Mouse (Mus musculus) MEL (cell line): Measurements from ENCODE around the gene Rad51b. TPM values are rescaled to one million over a fixed set of nuclear protein-coding genes. Genes with fewer than 3 reads are reported as not detected.

Experiments
- DNase-seq: peaks from one replicate; pipeline ENCODE4 v3.0.0; 2011; ENCODE audit warnings: low read depth, low spot score
- H3K27ac ChIP-seq: 2 replicates; pipeline ENCODE4 v1.5.1; 2012; ENCODE audit warnings: low read depth, mild to moderate bottlenecking, control low read depth, low read length, moderate library complexity; ENCODE audit not compliant: control insufficient read depth
- H3K27me3 ChIP-seq, 2 experiments: fragments of 150-350 bp in 1 of 2; sonication (generic) in 1 of 2; 2 replicates each; pipeline ENCODE4 v1.6.1; 2012; ENCODE audit warnings: low read length in 2 of 2, mild to moderate bottlenecking in 2 of 2, improper control_type of control experiment in 1 of 2, moderate library complexity in 1 of 2; ENCODE audit not compliant: insufficient read depth in 2 of 2, control insufficient read depth in 1 of 2
- H3K36me3 ChIP-seq, 2 experiments: 2 replicates each; pipeline ENCODE4 v1.6.1; 2012 to 2014; ENCODE audit warnings: low read length in 2 of 2, improper control_type of control experiment in 1 of 2, inconsistent platforms in 1 of 2, mild to moderate bottlenecking in 1 of 2; ENCODE audit not compliant: insufficient read depth in 2 of 2, control insufficient read depth in 1 of 2
- H3K4me1 ChIP-seq, 2 experiments: fragments of 150-350 bp in 1 of 2; sonication (generic) in 1 of 2; 2 replicates each; pipeline ENCODE4 v1.6.1; 2012; ENCODE audit warnings: low read length in 2 of 2, improper control_type of control experiment in 1 of 2, mild to moderate bottlenecking in 1 of 2; ENCODE audit not compliant: insufficient read depth in 2 of 2, control insufficient read depth in 1 of 2
- H3K4me3 ChIP-seq, 2 experiments: fragments of 150-350 bp in 1 of 2; sonication (generic) in 1 of 2; 2 replicates each; pipeline ENCODE4 v1.5.1; 2012; ENCODE audit warnings: low read depth in 2 of 2, low read length in 2 of 2, mild to moderate bottlenecking in 2 of 2, moderate library complexity in 2 of 2, control low read depth in 1 of 2, improper control_type of control experiment in 1 of 2; ENCODE audit not compliant: control insufficient read depth in 1 of 2, insufficient read depth in 1 of 2
- H3K79me2 ChIP-seq: 2 replicates; pipeline ENCODE4 v1.6.1; 2012; ENCODE audit warnings: mild to moderate bottlenecking, low read length, moderate library complexity; ENCODE audit not compliant: control insufficient read depth, poor library complexity, insufficient read depth
- H3K9ac ChIP-seq: 2 replicates; pipeline ENCODE4 v1.6.1; 2012; ENCODE audit warnings: low read depth, mild to moderate bottlenecking, control low read depth, low read length, moderate library complexity; ENCODE audit not compliant: control insufficient read depth, poor library complexity, severe bottlenecking
- H3K9me3 ChIP-seq: fragments of 150-350 bp; sonication (generic); replicated peaks from 2 replicates; pipeline ENCODE4 v1.6.1; 2012; ENCODE audit warnings: mild to moderate bottlenecking, low read length, improper control_type of control experiment, moderate library complexity; ENCODE audit not compliant: insufficient read depth
- BHLHE40 ChIP-seq: IDR thresholded peaks from 2 replicates; pipeline ENCODE4 v1.6.1; 2012; ENCODE audit warnings: low read depth, mild to moderate bottlenecking, inconsistent platforms, low read length, improper control_type of control experiment, borderline replicate concordance
- E2F4 ChIP-seq: IDR thresholded peaks from 2 replicates; pipeline ENCODE4 v1.6.1; 2011; ENCODE audit warnings: low read depth, low read length, improper control_type of control experiment, borderline replicate concordance
- ELF1 ChIP-seq: IDR thresholded peaks from 2 replicates; pipeline ENCODE4 v1.6.1; 2014; ENCODE audit warnings: low read depth, mild to moderate bottlenecking, inconsistent platforms, low read length, improper control_type of control experiment, moderate library complexity
- EP300 ChIP-seq, 2 experiments: IDR thresholded peaks; 2 replicates each; pipeline ENCODE4 v1.6.1; 2011; ENCODE audit warnings: improper control_type of control experiment in 2 of 2, low read length in 2 of 2, low read depth in 1 of 2, mild to moderate bottlenecking in 1 of 2
- ETS1 ChIP-seq: IDR thresholded peaks from 2 replicates; pipeline ENCODE4 v1.6.1; 2012; ENCODE audit warnings: low read depth, mild to moderate bottlenecking, inconsistent platforms, low read length, improper control_type of control experiment, moderate library complexity
- GABPA ChIP-seq: IDR thresholded peaks from 2 replicates; pipeline ENCODE4 v1.6.1; 2012; ENCODE audit warnings: low read depth, mild to moderate bottlenecking, inconsistent platforms, low read length, improper control_type of control experiment, moderate library complexity
- GATA1 ChIP-seq: IDR thresholded peaks from 2 replicates; pipeline ENCODE4 v1.6.1; 2011; ENCODE audit warnings: low read depth, low read length, improper control_type of control experiment
- HCFC1 ChIP-seq: IDR thresholded peaks from 2 replicates; pipeline ENCODE4 v1.6.1; 2012; ENCODE audit warnings: low read depth, mild to moderate bottlenecking, inconsistent platforms, low read length, improper control_type of control experiment, moderate library complexity
- JUND ChIP-seq: IDR thresholded peaks from 2 replicates; pipeline ENCODE4 v1.6.1; 2011; ENCODE audit warnings: low read depth, mild to moderate bottlenecking, improper control_type of control experiment, low read length
- MAX ChIP-seq: IDR thresholded peaks from 2 replicates; pipeline ENCODE4 v1.6.1; 2011; ENCODE audit warnings: low read length, improper control_type of control experiment
- MXI1 ChIP-seq: IDR thresholded peaks from 2 replicates; pipeline ENCODE4 v1.6.1; 2011; ENCODE audit warnings: mild to moderate bottlenecking, low read depth, low read length, improper control_type of control experiment
- NRF1 ChIP-seq: IDR thresholded peaks from 2 replicates; pipeline ENCODE4 v1.6.1; 2014; ENCODE audit warnings: low read depth, mild to moderate bottlenecking, inconsistent platforms, low read length, improper control_type of control experiment, moderate library complexity; ENCODE audit not compliant: poor library complexity, insufficient read depth, severe bottlenecking
- TAL1 ChIP-seq: IDR thresholded peaks from 2 replicates; pipeline ENCODE4 v1.6.1; 2012; ENCODE audit warnings: mild to moderate bottlenecking, inconsistent platforms, low read length, moderate library complexity, mixed read lengths
- TCF12 ChIP-seq: IDR thresholded peaks from 2 replicates; pipeline ENCODE4 v1.6.1; 2014; ENCODE audit warnings: low read depth, mild to moderate bottlenecking, inconsistent platforms, low read length, improper control_type of control experiment, moderate library complexity
- UBTF ChIP-seq: IDR thresholded peaks from 2 replicates; pipeline ENCODE4 v1.6.1; 2012; ENCODE audit warnings: low read depth, mild to moderate bottlenecking, inconsistent platforms, low read length, improper control_type of control experiment, moderate library complexity, borderline replicate concordance; ENCODE audit not compliant: insufficient read depth
- USF1 ChIP-seq: IDR thresholded peaks from 2 replicates; pipeline ENCODE4 v1.6.1; 2014; ENCODE audit warnings: low read depth, mild to moderate bottlenecking, inconsistent platforms, low read length, improper control_type of control experiment, moderate library complexity
- ZC3H11A ChIP-seq: IDR thresholded peaks from 2 replicates; pipeline ENCODE4 v1.6.1; 2012; ENCODE audit warnings: low read depth, mild to moderate bottlenecking, inconsistent platforms, low read length, improper control_type of control experiment
- polyA plus RNA-seq, 2 experiments: library from polyadenylated mRNA; stranded (reverse) in 1 of 2; unstranded in 1 of 2; fragments of >175 nt in 1 of 2; fragments of >200 nt in 1 of 2; gene quantifications; 2 replicates each; pipeline versions ENCODE4 v1.2.1 to v1.2.4; 2012; ENCODE audit warnings: low replicate concordance in 2 of 2, low read depth in 1 of 2; ENCODE audit not compliant: insufficient read length in 2 of 2, insufficient read depth in 1 of 2, missing spikeins in 1 of 2
- total RNA-seq: library from RNA; depleted of rRNA; stranded (reverse); fragments of 300-350 nt; gene quantifications from 2 replicates; pipeline ENCODE4 v1.2.3, GENCODE M21; 2012

The Rad51b gene
- total and polyA plus RNA-seq, 3 experiments, result 3.6 to 5.7 TPM; not detected in 1

DNA sequence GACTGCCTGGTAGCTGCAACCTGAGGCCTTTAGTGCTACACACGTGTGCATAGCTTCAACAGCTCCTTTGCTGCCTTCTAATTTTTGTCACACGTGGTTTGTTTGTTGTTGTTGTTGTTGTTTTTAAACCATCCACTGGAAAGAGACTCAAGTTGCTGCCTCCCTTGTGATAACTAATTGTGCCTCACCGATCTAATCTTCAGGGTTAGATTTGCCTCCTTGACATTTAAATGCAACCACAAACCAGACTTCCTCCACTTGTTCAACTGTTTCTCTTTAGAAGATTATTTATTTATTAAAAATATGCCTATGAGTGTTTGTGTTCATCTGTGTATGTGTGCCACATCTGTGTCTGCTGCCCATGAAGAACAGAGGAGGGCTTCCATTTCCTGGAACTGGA lies 84.4 kb downstream of the Rad51b start:
- peak overlapping the region; percentile 12; the same call in 1 of the 2 replicates for H3K27ac ChIP-seq
- H3K4me3 ChIP-seq, result no peak overlapping the region
- no peaks in the 10 kb centered on the region for H3K79me2 ChIP-seq
- peaks cover 13 to 16% of the 10 kb centered on the region in 2 experiments for H3K4me1 ChIP-seq
- H3K9ac ChIP-seq, result no peak overlapping the region
- no peak for TF ChIP-seq ELF1
- no peak for TF ChIP-seq UBTF
- TF ChIP-seq EP300 (IDR thresholded peaks at IDR 0.05; ENCODE audit: low read depth in 1 of 2, low read length in 2 of 2), result 0 out of 4 replicates have a peak, but pooled peaks of 1 of the 2 experiments have one; percentile 9
- TF ChIP-seq GATA1, result peak; percentile 22; the same call in 1 of the 2 replicates
- no peak for TF ChIP-seq BHLHE40
- TF ChIP-seq MXI1, result no peak
- TF ChIP-seq MAX, result no peak
- no peak for TF ChIP-seq E2F4
- H3K9me3 ChIP-seq, result no peaks in the 10 kb centered on the region
- peak; percentile 14 for DNase-seq
- no peaks in the 10 kb centered on the region for H3K27me3 ChIP-seq
- peaks cover 0 to 20% of the 10 kb centered on the region in 2 experiments; a peak in 2 of 4 replicates for H3K36me3 ChIP-seq

DNA sequence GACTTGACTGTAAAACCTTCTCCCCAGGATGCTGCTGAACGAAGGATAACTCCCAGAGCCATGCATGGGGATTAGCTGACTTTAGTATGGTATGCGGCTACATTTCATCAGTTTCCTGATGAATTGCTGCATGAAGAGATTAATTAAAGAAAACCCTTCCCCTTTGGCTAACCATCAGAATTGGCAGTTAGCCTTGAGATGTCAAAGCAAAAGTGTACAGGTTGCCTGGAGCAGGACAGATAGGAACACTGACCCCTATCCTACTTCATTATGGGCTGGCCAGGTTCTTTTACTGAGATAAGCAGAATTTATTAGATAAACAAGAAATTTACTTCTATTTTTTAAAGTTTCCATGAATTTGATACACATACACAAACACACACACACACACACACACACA lies 85.3 kb downstream of the Rad51b start:
- no peaks in the 10 kb centered on the region for H3K9me3 ChIP-seq
- H3K27me3 ChIP-seq, result no peaks in the 10 kb centered on the region
- peak; percentile 18; the same call in 1 of the 2 replicates for TF ChIP-seq TAL1
- no peak for TF ChIP-seq JUND
- TF ChIP-seq GATA1, result peak; percentile 60
- no peak for TF ChIP-seq GABPA
- TF ChIP-seq TCF12, result peak; percentile 76; the same call in 1 of the 2 replicates
- TF ChIP-seq ETS1, result peak; percentile 41; the same call in 1 of the 2 replicates
- TF ChIP-seq USF1, result no peak
- TF ChIP-seq EP300 (IDR thresholded peaks at IDR 0.05; ENCODE audit: low read depth in 1 of 2, low read length in 2 of 2), result peak; percentile 70
- TF ChIP-seq HCFC1, result no peak
- H3K9ac ChIP-seq, result no peak overlapping the region
- no peaks in the 10 kb centered on the region for H3K79me2 ChIP-seq
- no peak overlapping the region for H3K27ac ChIP-seq
- H3K4me1 ChIP-seq, result peaks cover 13 to 16% of the 10 kb centered on the region in 2 experiments
- peaks cover 0 to 20% of the 10 kb centered on the region in 2 experiments; a peak in 2 of 4 replicates for H3K36me3 ChIP-seq
- H3K4me3 ChIP-seq, result no peak overlapping the region
- DNase-seq, result peak; percentile 62

DNA sequence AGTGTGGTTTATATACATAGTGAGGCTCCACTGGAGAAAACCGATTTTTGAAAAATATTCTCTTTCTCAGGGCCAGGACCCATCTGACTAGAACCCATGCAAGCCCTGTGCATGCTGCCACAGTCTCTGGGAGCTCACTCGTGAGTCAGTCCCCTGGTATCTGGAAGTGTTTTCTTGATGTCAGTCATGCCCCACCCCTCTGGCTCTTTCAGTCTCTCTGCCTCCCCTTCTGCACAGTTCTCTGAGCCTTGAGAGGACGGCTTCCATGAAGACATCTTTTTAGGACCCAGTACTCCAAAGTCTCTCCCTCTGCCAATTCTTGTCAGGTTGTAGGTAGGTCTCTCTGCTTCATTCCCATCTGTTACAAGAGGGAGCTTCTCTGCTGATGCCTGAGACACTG lies 86.5 kb downstream of the Rad51b start:
- TF ChIP-seq UBTF (no peak), TAL1 (no peak), HCFC1 (no peak), BHLHE40 (no peak), NRF1 (no peak), ZC3H11A (no peak)
- Histone ChIP-seq H3K79me2 (no peaks in the 10 kb centered on the region), H3K27me3 (no peaks in the 10 kb centered on the region)

More for the DNA sequence above, 86.5 kb downstream of the Rad51b start:
- Histone ChIP-seq H3K4me3 (no peak overlapping the region), H3K27ac (no peak overlapping the region), H3K9me3 (no peaks in the 10 kb centered on the region), H3K9ac (no peak overlapping the region), H3K36me3 (peaks cover 0 to 20% of the 10 kb centered on the region in 2 experiments; a peak in 2 of 4 replicates), H3K4me1 (peaks cover 13 to 16% of the 10 kb centered on the region in 2 experiments)
- peak; percentile 24 for DNase-seq
